Mouse (Mus musculus): Measurements from ENCODE around the gene Fam219b. TPM values are rescaled to one million over a fixed set of nuclear protein-coding genes. Genes with fewer than 3 reads are reported as not detected.
A peak's percentile ranks its signal among the peaks of the same experiment; 100 is the strongest.

Fam219b gene
- polyA plus RNA-seq, 1 experiment from 2014 or later = 27.7 TPM

DNA sequence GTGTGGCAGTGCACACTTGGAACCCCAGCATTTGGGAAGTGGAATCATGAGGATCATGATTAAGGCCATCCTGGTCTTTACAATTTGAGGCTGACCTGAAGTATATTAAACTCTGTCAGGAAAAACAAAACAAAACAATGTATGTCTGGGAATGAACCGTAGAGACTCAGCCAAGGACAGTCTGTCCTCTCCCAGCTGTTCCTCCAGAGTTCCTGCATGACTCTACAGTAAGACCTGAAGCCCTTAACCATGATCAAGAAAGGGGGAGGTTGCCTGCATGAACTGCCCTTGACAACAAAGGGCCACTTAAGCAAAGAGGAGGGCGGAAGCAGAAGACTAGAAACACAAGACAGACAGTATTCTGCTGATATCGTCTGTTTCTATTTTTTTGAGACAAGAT, 38.2 kb downstream of the Fam219b start:
- ATAC-seq (replicated peaks) = no peak
- Histone ChIP-seq H3K4me2 (no peak overlapping the region), H3K4me1 (no peaks in the 10 kb centered on the region), H3K9ac (no peak overlapping the region), H3K36me3 (replicated peaks) (peaks cover 30% of the 10 kb centered on the region), H3K4me3 (no peak overlapping the region), H3K27ac (no peak overlapping the region), H3K27me3 (replicated peaks) (no peaks in the 10 kb centered on the region), H3K9me3 (no peaks in the 10 kb centered on the region)
- WGBS = 81% methylated on average over 3 of the region's 3 CpGs

DNA sequence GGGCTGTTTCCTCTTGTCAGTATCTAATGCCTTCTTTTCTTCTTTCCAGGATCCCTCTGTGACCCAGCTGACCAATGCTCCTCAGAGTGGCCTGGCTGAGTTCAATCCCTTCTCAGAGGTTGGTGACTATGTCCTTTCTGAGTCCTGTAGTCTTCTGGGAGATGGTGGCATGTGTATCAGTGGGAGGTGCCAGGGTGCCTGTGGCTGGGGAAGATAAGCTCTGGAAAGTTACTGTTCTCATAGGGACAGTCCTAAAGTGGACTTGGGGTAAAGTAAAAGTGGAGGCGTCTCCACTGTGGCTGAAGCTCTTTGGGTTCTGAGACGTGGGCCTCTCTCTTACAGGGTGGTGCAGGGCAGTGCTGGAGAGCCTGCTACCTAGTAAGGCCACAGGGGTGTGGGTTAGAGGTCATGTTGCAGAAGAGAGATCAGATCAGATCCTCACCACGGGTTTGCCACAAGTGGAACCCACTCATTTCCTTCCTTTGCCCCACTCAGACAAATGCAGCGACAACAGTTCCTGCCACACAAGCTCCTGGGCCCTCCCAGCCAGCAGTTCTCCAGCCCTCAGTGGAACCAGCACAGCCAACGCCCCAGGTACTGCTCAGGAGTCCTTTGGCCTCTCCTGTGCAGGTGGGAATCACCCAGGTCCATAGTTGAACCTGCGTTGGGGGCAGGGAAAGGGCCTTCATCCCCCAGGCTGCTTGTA, 40.0 kb downstream of the Fam219b start:
- Histone ChIP-seq H3K36me3 (replicated peaks) (peaks cover 40% of the 10 kb centered on the region), H3K4me2 (no peak overlapping the region)

DNA sequence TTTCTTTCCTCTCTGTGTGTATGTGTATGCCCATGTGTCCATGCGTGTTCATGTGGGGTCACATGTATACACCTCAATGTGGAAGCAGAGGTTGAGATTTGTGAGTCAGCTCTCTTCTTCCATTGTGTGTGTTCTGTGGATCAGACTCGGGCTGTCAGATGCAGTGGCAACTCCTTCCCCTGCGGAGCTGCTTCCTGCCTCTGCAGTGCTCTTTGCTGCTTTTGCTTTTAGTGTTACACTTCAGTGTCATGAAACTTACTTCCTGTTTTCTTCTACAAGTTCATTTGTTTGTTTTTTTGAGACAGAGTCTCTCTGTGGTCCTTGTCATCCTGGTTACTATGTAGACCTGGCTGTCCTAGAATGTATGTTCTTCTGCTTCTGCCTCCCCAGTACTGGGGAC, 47.7 kb downstream of the Fam219b start:
- H3K27ac ChIP-seq = no peak overlapping the region
- no peaks in the 10 kb centered on the region for H3K27me3 ChIP-seq (replicated peaks)
- WGBS = 93% methylated on average over 3 of the region's 3 CpGs
- peaks cover 8% of the 10 kb centered on the region for H3K4me1 ChIP-seq
- H3K9ac ChIP-seq = no peak overlapping the region
- no peaks in the 10 kb centered on the region for H3K9me3 ChIP-seq
- no peak for ATAC-seq (replicated peaks)
- H3K4me3 ChIP-seq = no peak overlapping the region
- no peak overlapping the region for H3K4me2 ChIP-seq
- peaks cover 28% of the 10 kb centered on the region for H3K36me3 ChIP-seq (replicated peaks)

More for the DNA sequence above, 40.0 kb downstream of the Fam219b start:
- no peaks in the 10 kb centered on the region for H3K9me3 ChIP-seq
- no peak overlapping the region for H3K27ac ChIP-seq
- H3K4me3 ChIP-seq = no peak overlapping the region
- no peak overlapping the region for H3K9ac ChIP-seq
- H3K4me1 ChIP-seq = no peaks in the 10 kb centered on the region
- no peaks in the 10 kb centered on the region for H3K27me3 ChIP-seq (replicated peaks)
- 91% methylated on average over 6 of the region's 6 CpGs for WGBS
- ATAC-seq (replicated peaks) = no peak

DNA sequence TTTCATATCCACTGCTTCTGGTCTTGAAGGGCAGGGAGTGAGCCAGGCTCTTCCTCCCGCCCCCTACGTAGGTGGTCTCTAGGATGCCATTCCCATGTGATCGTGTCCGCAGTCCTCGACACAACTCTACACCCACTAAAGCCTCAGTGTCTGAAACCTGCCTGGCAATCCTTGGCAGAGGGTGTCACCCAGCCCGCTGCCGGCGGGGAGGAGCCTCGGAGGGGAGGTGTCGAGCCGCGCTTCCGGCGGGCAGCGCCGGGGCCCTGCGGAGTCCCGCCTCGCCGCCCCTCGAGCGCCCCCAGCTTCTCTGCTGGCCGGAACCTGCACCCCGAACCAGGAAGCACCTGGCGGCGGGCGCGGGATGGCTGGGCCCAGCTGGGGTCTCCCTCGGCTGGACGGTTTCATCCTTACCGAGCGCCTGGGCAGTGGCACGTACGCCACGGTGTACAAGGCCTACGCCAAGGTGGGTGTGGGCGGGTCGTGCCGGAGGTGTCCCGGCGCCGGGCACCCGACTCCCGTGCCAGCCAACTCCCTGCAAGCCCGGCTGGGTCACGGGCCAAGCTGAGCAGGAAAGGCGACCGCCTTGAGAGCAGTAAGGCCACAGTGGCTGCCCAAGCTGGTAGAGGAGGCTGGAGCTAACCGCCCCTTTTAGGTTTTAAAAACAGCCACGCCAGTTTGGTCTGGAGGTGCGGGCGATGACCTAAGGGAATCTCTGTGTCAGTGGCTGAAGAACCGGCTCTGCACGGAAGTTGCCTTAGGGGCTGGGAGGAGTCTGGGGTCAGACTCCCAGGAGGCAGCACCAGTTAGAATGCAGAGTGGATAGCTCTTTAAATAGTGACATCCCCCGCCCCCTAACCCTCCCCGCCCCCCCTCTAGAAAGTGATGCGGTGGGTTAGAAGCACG, 52.1 kb downstream of the Fam219b start, which contains the start of gene Ulk3:
TSS of gene Ulk3 (plus strand) at position 229 of the 903 bp plus-strand sequence.
- H3K27ac ChIP-seq = peak within 1 kb of the TSS; percentile 73
- H3K9me3 ChIP-seq = no peaks in the 10 kb centered on the region
- H3K4me2 ChIP-seq = peak within 1 kb of the TSS; percentile 73
- ATAC-seq (replicated peaks) = peak; percentile 90
- H3K4me1 ChIP-seq = peaks cover 15% of the 10 kb centered on the region
- H3K27me3 ChIP-seq (replicated peaks) = no peaks in the 10 kb centered on the region
- WGBS = under 1% methylated on average over 58 of the region's 58 CpGs
- H3K36me3 ChIP-seq (replicated peaks) = peaks cover 9% of the 10 kb centered on the region; the same call in 1 of the 2 replicates
- H3K4me3 ChIP-seq = peak within 1 kb of the TSS; percentile 54
- H3K9ac ChIP-seq = peak within 1 kb of the TSS; percentile 71

DNA sequence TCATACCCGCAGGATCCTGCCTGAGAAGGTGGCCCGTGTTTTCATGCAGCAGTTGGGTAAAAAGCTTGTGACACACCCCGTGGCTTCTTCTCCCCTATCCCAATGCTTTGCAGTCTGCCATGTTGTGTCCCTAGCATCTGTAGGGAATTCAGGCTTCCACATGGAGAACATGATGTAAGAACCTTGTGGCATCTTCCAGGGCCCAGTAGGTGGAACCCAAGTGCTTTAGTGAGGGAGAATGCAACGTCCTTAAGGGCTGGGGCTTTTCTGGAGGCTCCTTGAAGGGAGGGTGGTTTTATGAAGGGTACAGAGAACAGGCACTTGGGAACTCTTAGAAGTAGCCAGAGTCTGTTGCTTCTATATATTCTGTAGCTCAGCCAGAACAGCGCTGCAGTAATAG, 53.4 kb downstream of the Fam219b start:
- no peak overlapping the region for H3K27ac ChIP-seq
- H3K27me3 ChIP-seq (replicated peaks) = no peaks in the 10 kb centered on the region
- H3K9me3 ChIP-seq = no peaks in the 10 kb centered on the region
- H3K4me2 ChIP-seq = peak overlapping the region; percentile 73; the same call in 1 of the 2 replicates
- H3K36me3 ChIP-seq (replicated peaks) = peaks cover 15% of the 10 kb centered on the region
- H3K4me1 ChIP-seq = peaks cover 15% of the 10 kb centered on the region
- H3K9ac ChIP-seq = no peak overlapping the region
- 37% methylated on average over 5 of the region's 5 CpGs for WGBS
- H3K4me3 ChIP-seq = no peak overlapping the region
- ATAC-seq (replicated peaks) = no peak

Other genes starting within 250 kb of the Fam219b start
- 24.7 and 28.0 TPM in 2 replicates for gene Ppcdc, start 97.4 kb upstream of the Fam219b start, polyA plus RNA-seq (2015; fragmentation: Nextera tagmentation; extraction: Ambion mirVana)
- gene Scamp5, start 69.5 kb upstream of the Fam219b start, polyA plus RNA-seq (2015; fragmentation: Nextera tagmentation; extraction: Ambion mirVana) = 153 and 155 TPM in 2 replicates
- 29.4 TPM in 2 replicates for gene Rpp25, start 33.5 kb upstream of the Fam219b start, polyA plus RNA-seq (2015; fragmentation: Nextera tagmentation; extraction: Ambion mirVana)
- gene Cox5a, start 16.3 kb upstream of the Fam219b start, polyA plus RNA-seq (2015; fragmentation: Nextera tagmentation; extraction: Ambion mirVana) = 715 and 767 TPM in 2 replicates
- gene Mpi, start 15.2 kb downstream of the Fam219b start, polyA plus RNA-seq (2015; fragmentation: Nextera tagmentation; extraction: Ambion mirVana) = 81.2 and 82.9 TPM in 2 replicates
- 49.6 and 50.6 TPM in 2 replicates for gene Scamp2, start 23.4 kb downstream of the Fam219b start, polyA plus RNA-seq (2015; fragmentation: Nextera tagmentation; extraction: Ambion mirVana)
- 35.4 and 39.0 TPM in 2 replicates for gene Ulk3, start 51.9 kb downstream of the Fam219b start, polyA plus RNA-seq (2015; fragmentation: Nextera tagmentation; extraction: Ambion mirVana)
- 0.63 and 1.5 TPM in 2 replicates for gene Cplx3, start 68.8 kb downstream of the Fam219b start, polyA plus RNA-seq (2015; fragmentation: Nextera tagmentation; extraction: Ambion mirVana)
- gene Lman1l, start 83.2 kb downstream of the Fam219b start, polyA plus RNA-seq (2015; fragmentation: Nextera tagmentation; extraction: Ambion mirVana) = not detected in 2 replicates
- 36.8 and 39.9 TPM in 2 replicates for gene Csk, start 116.1 kb downstream of the Fam219b start, polyA plus RNA-seq (2015; fragmentation: Nextera tagmentation; extraction: Ambion mirVana)
- gene Cyp1a2, start 146.2 kb downstream of the Fam219b start, polyA plus RNA-seq (2015; fragmentation: Nextera tagmentation; extraction: Ambion mirVana) = not detected in 2 replicates
- 0.17 TPM in 1 of 2 replicates, not detected in the other for gene Cyp1a1, start 150.4 kb downstream of the Fam219b start, polyA plus RNA-seq (2015; fragmentation: Nextera tagmentation; extraction: Ambion mirVana)
- gene Edc3, start 171.0 kb downstream of the Fam219b start, polyA plus RNA-seq (2015; fragmentation: Nextera tagmentation; extraction: Ambion mirVana) = 35.7 and 36.8 TPM in 2 replicates
- gene Clk3, start 228.3 kb downstream of the Fam219b start, polyA plus RNA-seq (2015; fragmentation: Nextera tagmentation; extraction: Ambion mirVana) = 75.4 and 86.2 TPM in 2 replicates